Mouse (Mus musculus): ENCODE data around the gene Ehd4. TPM values are rescaled to one million over a fixed set of nuclear protein-coding genes. Genes with fewer than 3 reads are reported as not detected.

Ehd4 gene
- polyA plus RNA-seq, 1 experiment: 101 TPM

GRCm38 (mm10) chr2:120069466-120069990 is 84.9 kb downstream of the Ehd4 start:
- H3K4me3 ChIP-seq: no peak overlapping the region
- H3K4me2 ChIP-seq (ENCODE audit: low read depth): no peak overlapping the region
- peaks cover 7% of the 10 kb centered on the region for H3K27me3 ChIP-seq (ENCODE audit: control insufficient read depth, insufficient read depth, insufficient read length)
- TF ChIP-seq TCF12 (IDR thresholded peaks at IDR 0.05; ENCODE audit: insufficient read depth, poor library complexity, severe bottlenecking): peak; percentile 81
- no peak for TF ChIP-seq SRF (IDR thresholded peaks at IDR 0.05; ENCODE audit: control insufficient read depth, insufficient read length, low read depth)
- TF ChIP-seq TCF3 (IDR thresholded peaks at IDR 0.05; ENCODE audit: insufficient read length, low read depth): peak; percentile 21
- no peak for TF ChIP-seq CEBPB (IDR thresholded peaks at IDR 0.05; ENCODE audit: insufficient read depth, poor library complexity, severe bottlenecking)
- TF ChIP-seq MAX (IDR thresholded peaks at IDR 0.05; ENCODE audit: low read depth): no peak
- peak in 2 of 3 experiments; percentile 79 to 95 for TF ChIP-seq MYOD1 (IDR thresholded peaks at IDR 0.05; ENCODE audit: control insufficient read depth in 1 of 3, insufficient read length in 2 of 3, low read depth in 2 of 3)
- peak in 2 of 3 experiments; percentile 36 to 81 for TF ChIP-seq MYOG (IDR thresholded peaks at IDR 0.05; ENCODE audit: control insufficient read depth in 1 of 3, insufficient read depth in 1 of 3, insufficient read length in 2 of 3, low read depth in 2 of 3)
- no peak for TF ChIP-seq POLR2A (IDR thresholded peaks at IDR 0.05; ENCODE audit: insufficient read length, low read depth)
- no peak for TF ChIP-seq USF1 (IDR thresholded peaks at IDR 0.05; ENCODE audit: low read depth)
- TF ChIP-seq E2F4 (IDR thresholded peaks at IDR 0.05; ENCODE audit: insufficient read depth): no peak
- TF ChIP-seq POLR2AphosphoS2 (IDR thresholded peaks at IDR 0.05; ENCODE audit: insufficient read length, low read depth): no peak
- H3ac ChIP-seq (ENCODE audit: control insufficient read depth, insufficient read length): no peak overlapping the region
- H3K79me2 ChIP-seq (ENCODE audit: control insufficient read depth, insufficient read depth): no peaks in the 10 kb centered on the region
- no peaks in the 10 kb centered on the region for H3K36me3 ChIP-seq (ENCODE audit: control insufficient read depth, insufficient read depth)

GRCm38 (mm10) chr2:120068555-120069465 is 85.6 kb downstream of the Ehd4 start:
- H3K79me2 ChIP-seq (ENCODE audit: control insufficient read depth, insufficient read depth): no peaks in the 10 kb centered on the region
- H3K4me3 ChIP-seq: no peak overlapping the region
- no peak overlapping the region for H3K4me2 ChIP-seq (ENCODE audit: low read depth)
- no peak for TF ChIP-seq POLR2AphosphoS2 (IDR thresholded peaks at IDR 0.05; ENCODE audit: insufficient read length, low read depth)
- no peak for TF ChIP-seq E2F4 (IDR thresholded peaks at IDR 0.05; ENCODE audit: insufficient read depth)
- no peak for TF ChIP-seq TCF12 (IDR thresholded peaks at IDR 0.05; ENCODE audit: insufficient read depth, poor library complexity, severe bottlenecking)
- no peak for TF ChIP-seq USF1 (IDR thresholded peaks at IDR 0.05; ENCODE audit: low read depth)
- no peak for TF ChIP-seq POLR2A (IDR thresholded peaks at IDR 0.05; ENCODE audit: insufficient read length, low read depth)
- TF ChIP-seq MYOG (IDR thresholded peaks at IDR 0.05; ENCODE audit: control insufficient read depth in 1 of 3, insufficient read depth in 1 of 3, insufficient read length in 2 of 3, low read depth in 2 of 3): no peak
- no peak for TF ChIP-seq MYOD1 (IDR thresholded peaks at IDR 0.05; ENCODE audit: control insufficient read depth in 1 of 3, insufficient read length in 2 of 3, low read depth in 2 of 3)
- no peak for TF ChIP-seq MAX (IDR thresholded peaks at IDR 0.05; ENCODE audit: low read depth)
- TF ChIP-seq REST (IDR thresholded peaks at IDR 0.05; ENCODE audit: insufficient read depth, insufficient read length): no peak
- TF ChIP-seq SRF (IDR thresholded peaks at IDR 0.05; ENCODE audit: control insufficient read depth, insufficient read length, low read depth): no peak
- no peak overlapping the region for H3ac ChIP-seq (ENCODE audit: control insufficient read depth, insufficient read length)
- peaks cover 7% of the 10 kb centered on the region for H3K27me3 ChIP-seq (ENCODE audit: control insufficient read depth, insufficient read depth, insufficient read length)
- no peaks in the 10 kb centered on the region for H3K36me3 ChIP-seq (ENCODE audit: control insufficient read depth, insufficient read depth)

GRCm38 (mm10) chr2:120066224-120066623 is 88.2 kb downstream of the Ehd4 start:
- Histone ChIP-seq H3ac (ENCODE audit: control insufficient read depth, insufficient read length) (no peak overlapping the region), H3K27me3 (ENCODE audit: control insufficient read depth, insufficient read depth, insufficient read length) (no peaks in the 10 kb centered on the region), H3K4me2 (ENCODE audit: low read depth) (no peak overlapping the region), H3K36me3 (ENCODE audit: control insufficient read depth, insufficient read depth) (no peaks in the 10 kb centered on the region), H3K4me3 (no peak overlapping the region), H3K79me2 (ENCODE audit: control insufficient read depth, insufficient read depth) (no peaks in the 10 kb centered on the region)
- no peak for TF ChIP-seq POLR2AphosphoS2 (IDR thresholded peaks at IDR 0.05; ENCODE audit: insufficient read length, low read depth)
- no peak for TF ChIP-seq SRF (IDR thresholded peaks at IDR 0.05; ENCODE audit: control insufficient read depth, insufficient read length, low read depth)
- no peak for TF ChIP-seq USF1 (IDR thresholded peaks at IDR 0.05; ENCODE audit: low read depth)
- TF ChIP-seq MAX (IDR thresholded peaks at IDR 0.05; ENCODE audit: low read depth): no peak
- TF ChIP-seq TCF12 (IDR thresholded peaks at IDR 0.05; ENCODE audit: insufficient read depth, poor library complexity, severe bottlenecking): no peak
- no peak for TF ChIP-seq MYOD1 (IDR thresholded peaks at IDR 0.05; ENCODE audit: control insufficient read depth in 1 of 3, insufficient read length in 2 of 3, low read depth in 2 of 3)
- no peak for TF ChIP-seq CEBPB (IDR thresholded peaks at IDR 0.05; ENCODE audit: insufficient read depth, poor library complexity, severe bottlenecking)
- no peak for TF ChIP-seq TCF3 (IDR thresholded peaks at IDR 0.05; ENCODE audit: insufficient read length, low read depth)
- no peak for TF ChIP-seq REST (IDR thresholded peaks at IDR 0.05; ENCODE audit: insufficient read depth, insufficient read length)
- TF ChIP-seq MYOG (IDR thresholded peaks at IDR 0.05; ENCODE audit: control insufficient read depth in 1 of 3, insufficient read depth in 1 of 3, insufficient read length in 2 of 3, low read depth in 2 of 3): no peak
- TF ChIP-seq POLR2A (IDR thresholded peaks at IDR 0.05; ENCODE audit: insufficient read length, low read depth): no peak
- no peak for TF ChIP-seq E2F4 (IDR thresholded peaks at IDR 0.05; ENCODE audit: insufficient read depth)

- H3K4me2 ChIP-seq (ENCODE audit: low read depth): no peak overlapping the region
- no peak overlapping the region for H3K4me3 ChIP-seq
- peaks cover 2% of the 10 kb centered on the region for H3K27me3 ChIP-seq (ENCODE audit: control insufficient read depth, insufficient read depth, insufficient read length)
- no peaks in the 10 kb centered on the region for H3K36me3 ChIP-seq (ENCODE audit: control insufficient read depth, insufficient read depth)
- no peaks in the 10 kb centered on the region for H3K79me2 ChIP-seq (ENCODE audit: control insufficient read depth, insufficient read depth)
- no peak overlapping the region for H3ac ChIP-seq (ENCODE audit: control insufficient read depth, insufficient read length)
- no peak for TF ChIP-seq POLR2AphosphoS2 (IDR thresholded peaks at IDR 0.05; ENCODE audit: insufficient read length, low read depth)
- TF ChIP-seq E2F4 (IDR thresholded peaks at IDR 0.05; ENCODE audit: insufficient read depth): no peak
- TF ChIP-seq USF1 (IDR thresholded peaks at IDR 0.05; ENCODE audit: low read depth): no peak
- no peak for TF ChIP-seq TCF3 (IDR thresholded peaks at IDR 0.05; ENCODE audit: insufficient read length, low read depth)
- TF ChIP-seq REST (IDR thresholded peaks at IDR 0.05; ENCODE audit: insufficient read depth, insufficient read length): no peak
- TF ChIP-seq CEBPB (IDR thresholded peaks at IDR 0.05; ENCODE audit: insufficient read depth, poor library complexity, severe bottlenecking): no peak
- TF ChIP-seq MYOD1 (IDR thresholded peaks at IDR 0.05; ENCODE audit: control insufficient read depth in 1 of 3, insufficient read length in 2 of 3, low read depth in 2 of 3): no peak
- TF ChIP-seq MYOG (IDR thresholded peaks at IDR 0.05; ENCODE audit: control insufficient read depth in 1 of 3, insufficient read depth in 1 of 3, insufficient read length in 2 of 3, low read depth in 2 of 3): no peak
Observed at GRCm38 (mm10) chr2:120065243-120065642, 89.2 kb downstream of the Ehd4 start.

All from myocyte (in vitro differentiated cells).